Mouse (Mus musculus): Measurements from ENCODE around the gene Adck1.

DNA sequence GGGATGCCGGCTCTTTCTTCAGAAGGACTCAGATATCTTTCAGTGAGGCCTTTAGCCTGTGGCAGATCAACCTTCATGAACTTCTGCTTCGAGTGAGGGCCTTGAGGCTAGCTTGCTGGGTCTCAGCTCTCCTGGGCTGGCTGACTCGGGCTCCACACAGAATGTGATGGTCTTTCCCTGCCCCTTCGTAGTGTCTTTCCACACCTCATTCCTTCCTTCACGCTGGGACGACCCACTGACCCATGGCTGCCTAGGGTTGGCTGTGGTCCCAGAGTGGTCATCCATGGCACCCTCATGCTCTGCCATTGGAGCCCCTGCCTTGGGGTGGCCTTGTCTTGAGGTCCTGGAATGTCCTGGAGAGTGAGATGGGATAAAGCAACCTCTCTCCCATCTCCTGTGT, 100.7 kb downstream of the Adck1 start:
- no peak for TF ChIP-seq CTCF (IDR thresholded peaks at IDR 0.05; ENCODE audit: low read depth, low read length)
- TF ChIP-seq POLR2A (IDR thresholded peaks at IDR 0.05; ENCODE audit: insufficient read depth, low read length): no peak

Data from ES-Bruce4 (cell line).